9 mouse cellular contexts compared by ENCODE assay signal in genomic region chr5:45670280-45670670, GRCm38 (mm10). TPM values are rescaled to one million over a fixed set of nuclear protein-coding genes. Genes with fewer than 3 reads are reported as not detected.
DNase-seq lines count a peak whose midpoint lies in the region; ATAC-seq lines count a peak whose summit lies in the region.
"Had no signal": no experiment of that assay in that cellular context is flagged by ENCODE, and none has a peak within 500 bp of the region (broad histone marks: within the 10 kb centered on the region; RNA-seq: fewer than 3 reads in every experiment).

No protein-coding gene starts in this region.

- peak overlapping the region; percentile 93 for H3K4me3 ChIP-seq in megakaryocyte, embryonic 14.5 days (replicated peaks)
- peak overlapping the region; percentile 85 for H3K4me3 ChIP-seq in embryonic facial prominence, embryonic 13.5 days
- H3K4me3 ChIP-seq in limb, embryonic 11.5 days (ENCODE audit: low read depth, low read length) = peak overlapping the region; percentile 78
- H3K4me3 ChIP-seq in stomach, embryonic 14.5 days (ENCODE audit: low read depth, low read length) = peak overlapping the region; percentile 91

- H3K9ac ChIP-seq in embryonic facial prominence, embryonic 13.5 days = peak overlapping the region; percentile 86
- peak overlapping the region; percentile 89 for H3K9ac ChIP-seq in limb, embryonic 11.5 days (ENCODE audit: low read length)
- H3K9ac ChIP-seq in stomach, embryonic 14.5 days (replicated peaks; ENCODE audit: low read depth, low read length) = peak overlapping the region; percentile 72

- H3K4me1 ChIP-seq in megakaryocyte, embryonic 14.5 days = peaks cover 14% of the 10 kb centered on the region
- H3K4me1 ChIP-seq in embryonic facial prominence, embryonic 13.5 days = peaks cover 4% of the 10 kb centered on the region
- peaks cover 3% of the 10 kb centered on the region; the same call in 1 of the 2 replicates for H3K4me1 ChIP-seq in limb, embryonic 11.5 days (ENCODE audit: control insufficient read depth, insufficient read depth, low read length)
- H3K4me1 ChIP-seq in stomach, embryonic 14.5 days (ENCODE audit: control insufficient read depth, insufficient read depth, low read length) = 0 out of 2 replicates have a peak, but pooled peaks cover 5% of the 10 kb centered on the region

- 0% methylated on average over 13 of the region's 13 CpGs for WGBS in embryonic facial prominence, embryonic 13.5 days
- WGBS in limb, embryonic 11.5 days = under 1% methylated on average over 13 of the region's 13 CpGs
- WGBS in stomach, embryonic 14.5 days = under 1% methylated on average over 13 of the region's 13 CpGs

- H3K36me3 ChIP-seq in megakaryocyte, embryonic 14.5 days (replicated peaks; ENCODE audit: low read length) = peaks cover 11% of the 10 kb centered on the region
- peaks cover 4% of the 10 kb centered on the region; the same call in 1 of the 2 replicates for H3K36me3 ChIP-seq in embryonic facial prominence, embryonic 13.5 days
- no peaks in the 10 kb centered on the region for H3K36me3 ChIP-seq in limb, embryonic 11.5 days (ENCODE audit: control insufficient read depth, insufficient read depth, low read length)
- peaks cover 6% of the 10 kb centered on the region for H3K36me3 ChIP-seq in stomach, embryonic 14.5 days (ENCODE audit: control insufficient read depth, insufficient read depth, low read length)

- H3K27ac ChIP-seq in embryonic facial prominence, embryonic 13.5 days = peak overlapping the region; percentile 86
- H3K27ac ChIP-seq in limb, embryonic 11.5 days (replicated peaks; ENCODE audit: low read depth, low read length) = peak overlapping the region; percentile 87
- H3K27ac ChIP-seq in stomach, embryonic 14.5 days (ENCODE audit: low read length) = peak overlapping the region; percentile 78

- no peak for ATAC-seq in megakaryocyte, adult 5-6 weeks (ENCODE audit: poor library complexity, severe bottlenecking)
- ATAC-seq in embryonic facial prominence, embryonic 13.5 days (ENCODE audit: insufficient number of reproducible peaks, insufficient read depth, low FRiP score, low TSS enrichment, low read depth) = no peak
- no peak for ATAC-seq in limb, embryonic 11.5 days (ENCODE audit: insufficient number of reproducible peaks, low FRiP score, low TSS enrichment, low read depth)
- ATAC-seq in stomach, embryonic 14.5 days (ENCODE audit: insufficient number of reproducible peaks, insufficient read depth, low FRiP score, low read depth) = no peak

- no peaks in the 10 kb centered on the region for H3K9me3 ChIP-seq in megakaryocyte, embryonic 14.5 days
- H3K9me3 ChIP-seq in embryonic facial prominence, embryonic 13.5 days = no peaks in the 10 kb centered on the region
- no peaks in the 10 kb centered on the region for H3K9me3 ChIP-seq in limb, embryonic 11.5 days (ENCODE audit: control insufficient read depth, low read length)
- H3K9me3 ChIP-seq in stomach, embryonic 14.5 days (ENCODE audit: control insufficient read depth, low read depth, low read length) = no peaks in the 10 kb centered on the region

- H3K4me2 ChIP-seq in embryonic facial prominence, embryonic 13.5 days = peak overlapping the region; percentile 86
- peak overlapping the region; percentile 84 for H3K4me2 ChIP-seq in limb, embryonic 11.5 days (ENCODE audit: low read depth, severe bottlenecking)
- H3K4me2 ChIP-seq in stomach, embryonic 14.5 days (replicated peaks; ENCODE audit: low read depth, low read length) = peak overlapping the region; percentile 79

- no peak for DNase-seq in limb, embryonic 11.5 days (ENCODE audit: low spot score)
- DNase-seq in spleen, adult 12 weeks (ENCODE audit: low spot score) = no peak
- no peak for DNase-seq in frontal cortex, postnatal 14 days (ENCODE audit: low spot score in 2 of 2)
- no peak for DNase-seq in spleen, postnatal 14 days (ENCODE audit: low spot score in 2 of 2)

- no peaks in the 10 kb centered on the region for H3K27me3 ChIP-seq in megakaryocyte, embryonic 14.5 days (replicated peaks)
- H3K27me3 ChIP-seq in embryonic facial prominence, embryonic 13.5 days = no peaks in the 10 kb centered on the region
- H3K27me3 ChIP-seq in limb, embryonic 11.5 days (ENCODE audit: control insufficient read depth, insufficient read depth, low read length) = no peaks in the 10 kb centered on the region
- no peaks in the 10 kb centered on the region for H3K27me3 ChIP-seq in stomach, embryonic 14.5 days (ENCODE audit: control insufficient read depth, insufficient read depth, low read length)

RNA-seq across cellular contexts. Expression of gene Ncapg, which starts 0.6 kb away (rescaled TPM):
- 0.83 TPM in 1 of 2 replicates, not detected in the other for polyA plus RNA-seq in megakaryocyte, embryonic 14.5 days (2012; ENCODE audit: insufficient read depth, low replicate concordance)
- 93.3 and 99.1 TPM in 2 replicates for total RNA-seq in megakaryocyte, adult 5-6 weeks (2015)
- total RNA-seq in megakaryocyte, adult 5-6 weeks (2017) = 82.2 and 82.5 TPM in 2 replicates
- 49.6 and 52.4 TPM in 2 replicates for polyA plus RNA-seq in embryonic facial prominence, embryonic 13.5 days (2015; fragmentation: Nextera tagmentation; extraction: Ambion mirVana)
- 83.7 and 84.7 TPM in 2 replicates for polyA plus RNA-seq in limb, embryonic 11.5 days (2014; fragmentation: Nextera tagmentation; extraction: Ambion mirVana)
- polyA plus RNA-seq in stomach, embryonic 14.5 days (2014; fragmentation: Nextera tagmentation; extraction: Ambion mirVana) = 55.1 and 55.6 TPM in 2 replicates

RNA-seq across cellular contexts. Expression of gene Fam184b, which starts 30.9 kb away (rescaled TPM):
- 0.12 TPM in 1 of 2 replicates, not detected in the other for polyA plus RNA-seq in megakaryocyte, embryonic 14.5 days (2012; ENCODE audit: insufficient read depth, low replicate concordance)
- 0.36 TPM in 1 of 2 replicates, not detected in the other for total RNA-seq in megakaryocyte, adult 5-6 weeks (2015)
- total RNA-seq in megakaryocyte, adult 5-6 weeks (2017) = not detected in 2 replicates
- polyA plus RNA-seq in embryonic facial prominence, embryonic 13.5 days (2015; fragmentation: Nextera tagmentation; extraction: Ambion mirVana) = 0.85 and 1.1 TPM in 2 replicates
- 0.85 and 0.87 TPM in 2 replicates for polyA plus RNA-seq in limb, embryonic 11.5 days (2014; fragmentation: Nextera tagmentation; extraction: Ambion mirVana)
- 4.0 TPM in 2 replicates for polyA plus RNA-seq in stomach, embryonic 14.5 days (2014; fragmentation: Nextera tagmentation; extraction: Ambion mirVana)
- total RNA-seq: neutrophil, adult 5-6 weeks had no signal

Comparison
In these comparisons a context has a peak if more than half of its experiments do, and no peak if none do; other contexts are left out.
1. RNA of gene Ncapg, which starts 0.6 kb away (polyA plus RNA-seq): 83.7 to 84.7 TPM in limb, embryonic 11.5 days, 55.1 to 55.6 TPM in stomach, embryonic 14.5 days and 49.6 to 52.4 TPM in embryonic facial prominence, embryonic 13.5 days; 0.83 TPM in megakaryocyte, embryonic 14.5 days; every median in the first group is over 10 times any median in the second.
2. Peak in every context shown above with its lines, with median percentiles within 50 percentile points of each other: H3K4me3 ChIP-seq, H3K27ac ChIP-seq, H3K4me2 ChIP-seq and H3K9ac ChIP-seq.